Mouse (Mus musculus) cortical plate, adult 2 months (tissue): ENCODE measurements around the gene Ttc23.

Source experiments
- CTCF ChIP-seq: fragments of 200-500 bp; IDR thresholded peaks from 2 replicates; pipeline ENCODE4 v1.5.1; 2011; ENCODE audit warnings: mild to moderate bottlenecking, control low read depth, low read length; ENCODE audit not compliant: insufficient read depth; ENCODE audit errors: extremely low read depth
- POLR2A ChIP-seq: fragments of 200-500 bp; IDR thresholded peaks from 2 replicates; pipeline ENCODE4 v1.6.1; 2011; ENCODE audit warnings: mild to moderate bottlenecking, low read length, control low read depth; ENCODE audit not compliant: insufficient read depth; ENCODE audit errors: extremely low read depth

DNA sequence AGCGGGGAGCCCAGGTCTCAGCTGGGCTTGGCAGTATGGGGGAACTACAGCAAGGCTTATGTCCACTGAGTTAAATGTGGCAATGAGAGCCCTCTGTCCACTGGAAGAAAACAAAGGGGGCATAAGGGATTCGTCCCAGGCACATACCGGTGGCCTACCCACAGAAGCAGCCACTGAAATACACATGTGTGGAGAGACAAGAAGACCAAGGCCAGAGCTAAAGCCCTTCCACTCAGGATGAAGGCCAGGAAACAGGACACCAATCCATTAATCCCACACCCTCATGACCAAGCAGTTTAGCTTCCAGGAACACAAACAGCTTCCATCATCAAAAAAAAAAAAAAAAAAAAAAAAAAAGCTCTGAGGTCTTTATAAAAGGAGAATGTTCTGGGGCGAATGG, 93.2 kb downstream of the Ttc23 start:
- TF ChIP-seq POLR2A (no peak), CTCF (no peak)
